Mouse (Mus musculus) lung, postnatal 0 days (tissue): ENCODE measurements at regions not wholly inside any gene's neighbourhood (a gene's known extent, or its start where the extent isn't known, plus 50 kb on each side); places are given as distances from the start of the nearest gene placed in this dataset.

Experiments
- CTCF ChIP-seq: IDR thresholded peaks from 2 replicates; pipeline ENCODE4 v1.5.1; 2016; ENCODE audit warnings: antibody characterized with exemption, mild to moderate bottlenecking
- EP300 ChIP-seq: IDR thresholded peaks from 2 replicates; pipeline ENCODE4 v1.6.1; 2016; ENCODE audit warnings: antibody characterized with exemption, mild to moderate bottlenecking, control low read depth

GRCm38 (mm10) chr2:115318551-115318950 is 263.0 kb upstream of the BC052040 start:
- TF ChIP-seq EP300 (no peak), CTCF (no peak)
